Mouse (Mus musculus): ENCODE results near the gene Gm9611.
"Not testable (repeated sequence)": the region's sequence is repeated elsewhere in the genome, so short reads cannot be mapped to it uniquely, and the experiment has no call there.

The Gm9611 gene

GRCm38 (mm10) chr14:42297258-42297657, at the start of gene Gm9611:
Gene Gm9611 (minus strand): TSS chr14:42297358.
- not testable (repeated sequence) for DNase-seq (ENCODE audit: low spot score in 2 of 2)

GRCm38 (mm10) chr14:42309910-42310309, 12.8 kb upstream of the Gm9611 start, which contains the start of gene Gm7995:
Gene Gm7995 (plus strand): TSS chr14:42310210.
- DNase-seq (ENCODE audit: low spot score in 2 of 2), result not testable (repeated sequence)

- not testable (repeated sequence) for DNase-seq (ENCODE audit: low spot score in 2 of 2)
Observed at GRCm38 (mm10) chr14:42259948-42260347, 37.2 kb downstream of the Gm9611 start, which contains the start of gene Gm17026. Gene Gm17026 (minus strand): TSS chr14:42260048.

Data from right cerebral cortex, postnatal 36 days (tissue).